Mouse (Mus musculus) cerebellum, adult (tissue): ENCODE results near the gene Uvrag.

Experiments
- ATAC-seq: cut with Nextera tagmentation; 2 replicates; pipeline ENCODE4 v1.9.2; 2017; ENCODE audit warnings: mild to moderate bottlenecking, moderate library complexity, mixed read lengths; ENCODE audit not compliant: insufficient number of reproducible peaks, low FRiP score, low TSS enrichment

Gene Uvrag

DNA sequence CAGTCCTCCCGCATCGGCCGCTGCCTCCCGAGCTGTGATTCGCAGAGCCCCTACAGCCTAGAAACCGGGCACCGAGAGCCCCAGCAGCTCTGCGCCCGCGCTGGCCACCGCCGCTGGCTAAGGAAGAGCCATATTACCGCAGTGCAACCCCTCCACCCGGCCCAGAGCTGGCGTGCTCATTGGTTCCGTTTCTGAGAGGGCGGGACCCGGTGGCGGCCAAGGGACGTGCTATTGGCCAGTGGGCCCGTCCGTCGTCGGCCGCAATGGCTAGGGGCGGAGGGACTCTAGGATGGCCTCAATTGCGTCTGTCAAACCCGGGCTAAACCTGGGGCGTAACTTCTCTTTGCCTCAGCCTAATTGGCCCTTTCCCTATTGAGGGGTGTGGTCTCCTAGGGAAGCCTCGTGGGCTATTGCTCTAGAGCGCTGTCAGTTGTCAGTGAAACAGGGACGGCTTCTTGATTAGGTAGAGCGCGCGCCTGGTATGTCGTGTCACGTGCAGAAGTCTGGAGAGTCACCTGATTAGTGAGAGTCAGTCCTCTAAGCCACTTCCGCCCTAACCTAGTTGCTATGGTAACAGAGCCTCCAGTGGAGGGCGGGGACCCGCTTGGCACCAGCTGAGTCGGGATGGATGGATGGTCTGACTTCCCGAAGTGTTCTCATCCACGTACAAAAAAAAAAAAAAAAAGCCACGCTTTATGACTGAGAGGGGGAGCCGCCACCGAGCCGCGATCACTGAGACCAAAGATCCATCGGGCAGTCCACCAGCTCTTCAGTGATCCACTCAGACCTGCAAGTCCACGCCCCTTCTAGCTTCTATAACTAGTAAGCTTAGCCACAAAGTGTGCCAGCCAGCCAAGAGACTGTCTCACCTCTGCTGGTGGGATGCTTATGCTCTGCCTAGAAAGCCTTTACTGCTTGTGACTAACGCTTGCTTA lies at the start of gene Uvrag:
TSS of gene Uvrag (minus strand) at position 158 of the 935 bp plus-strand sequence.
- ATAC-seq: peak; percentile 97

DNA sequence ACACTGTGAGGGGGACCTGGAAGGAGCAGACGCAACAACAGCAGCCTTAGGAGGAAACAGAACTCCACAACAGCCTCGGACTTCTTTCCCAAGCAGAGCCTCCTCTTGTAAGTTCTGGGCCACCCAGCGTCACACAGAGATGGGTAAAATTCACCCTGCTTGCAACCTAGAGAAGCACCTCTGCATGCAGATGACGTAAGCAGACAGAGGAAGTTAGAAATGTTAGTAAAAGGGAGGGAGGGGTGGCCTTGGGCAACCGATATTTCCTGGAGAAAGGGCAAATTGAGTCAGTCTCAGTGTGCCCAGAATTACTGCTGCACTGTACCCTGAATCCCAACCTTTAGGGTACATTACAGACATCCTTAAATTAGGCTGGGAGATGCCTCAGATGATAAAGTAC lies 48.9 kb upstream of the Uvrag start:
- no peak for ATAC-seq

DNA sequence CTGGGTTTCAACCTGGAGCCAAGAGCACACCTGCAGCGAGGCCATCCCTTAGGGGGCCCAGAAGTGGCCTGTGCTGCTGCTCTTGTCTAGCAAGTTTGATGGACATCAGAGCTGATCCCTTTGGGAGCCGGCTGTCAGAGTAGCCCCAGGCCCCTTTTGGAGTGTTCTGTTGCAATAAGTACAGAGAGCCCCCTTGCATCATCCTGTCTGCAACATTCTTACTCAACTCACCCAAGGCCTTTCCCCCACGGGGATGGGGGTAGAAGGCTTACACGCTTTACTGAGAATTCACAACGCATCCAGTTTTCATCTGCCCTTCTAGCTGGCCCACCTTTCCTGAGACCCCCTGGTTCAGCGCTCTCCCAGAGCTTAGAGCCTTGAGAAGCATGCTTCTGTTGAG lies 47.7 kb upstream of the Uvrag start:
- no peak for ATAC-seq

- ATAC-seq: no peak
Measured at GRCm38 (mm10) chr7:99187451-99187850, 46.5 kb upstream of the Uvrag start.

DNA sequence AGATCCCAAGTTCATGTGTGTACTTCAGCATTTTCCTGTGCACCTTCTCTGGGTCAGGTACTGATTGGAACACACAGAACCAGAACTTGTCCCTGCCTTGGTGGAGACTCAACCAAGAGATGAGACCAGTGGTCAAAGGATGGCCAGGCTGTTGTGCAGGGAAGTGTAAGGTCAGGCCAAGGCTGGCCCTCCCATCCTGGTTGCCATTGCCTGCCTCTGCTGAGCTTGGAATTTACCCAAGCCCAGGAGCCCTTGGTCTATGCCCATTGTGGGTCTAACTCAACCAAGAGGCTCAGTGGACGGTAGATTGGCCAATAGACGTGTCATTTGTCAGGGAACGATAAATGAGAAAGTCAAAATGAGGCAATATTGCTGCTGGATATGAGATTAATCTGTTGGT lies 44.5 kb upstream of the Uvrag start:
- no peak for ATAC-seq

DNA sequence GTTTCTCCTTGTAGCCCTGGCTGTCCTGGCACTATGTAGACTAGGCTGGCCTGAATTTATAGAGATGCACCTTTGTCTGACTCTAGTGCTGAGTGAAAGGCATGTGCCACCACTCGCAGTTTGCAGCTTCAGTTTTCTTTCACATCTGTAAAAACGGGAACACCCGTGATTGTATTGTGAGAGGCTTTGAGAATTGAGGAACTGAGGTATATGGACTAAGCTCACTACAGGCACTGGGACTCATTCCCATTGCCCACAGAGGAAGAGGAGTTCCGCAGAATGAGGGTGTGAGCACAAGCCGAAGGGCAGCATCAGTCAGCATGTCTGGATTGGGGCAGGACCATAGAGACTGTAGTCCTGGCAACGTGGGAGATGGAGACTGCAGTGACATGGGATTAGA lies 42.8 kb upstream of the Uvrag start:
- ATAC-seq: no peak

DNA sequence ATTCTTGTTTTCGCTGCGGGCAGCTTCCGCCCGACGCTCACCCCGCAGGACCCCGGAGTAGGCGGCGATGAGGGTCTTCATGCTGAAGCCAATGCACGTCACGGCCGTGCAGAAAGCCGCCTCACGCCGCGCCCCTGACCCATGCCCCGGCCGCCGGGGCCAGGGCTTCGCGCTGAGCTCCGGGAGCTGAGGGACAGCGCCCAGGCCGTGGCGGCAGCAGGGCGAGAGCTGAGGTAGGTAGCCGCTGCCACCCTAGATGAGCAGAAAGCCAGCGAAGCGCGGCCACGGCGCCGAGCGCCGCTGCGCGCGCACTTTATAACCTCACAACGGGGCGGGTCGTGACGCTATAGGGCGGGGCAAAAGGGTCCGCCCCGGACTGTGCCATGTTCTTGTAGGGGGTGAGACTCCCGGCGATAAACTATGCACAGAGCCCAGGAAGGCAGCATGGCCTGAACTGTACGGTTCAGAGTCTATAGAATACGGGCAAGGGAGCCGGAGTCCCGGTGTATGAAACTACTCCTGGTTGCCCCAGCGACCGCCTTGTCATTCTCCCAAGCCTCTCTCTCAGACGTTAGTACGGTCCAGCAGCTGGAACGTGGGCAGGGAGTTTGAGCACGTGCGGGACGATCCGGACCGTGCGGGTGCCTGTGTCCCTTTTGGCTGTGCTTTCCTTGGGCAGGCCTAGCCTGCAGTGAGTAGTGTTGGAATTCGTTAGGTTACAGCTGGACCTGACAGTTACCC lies 41.7 kb upstream of the Uvrag start, which contains the start of gene Dgat2:
TSS of gene Dgat2 (minus strand) at position 288 of the 741 bp plus-strand sequence.
- peak; percentile 86 for ATAC-seq

DNA sequence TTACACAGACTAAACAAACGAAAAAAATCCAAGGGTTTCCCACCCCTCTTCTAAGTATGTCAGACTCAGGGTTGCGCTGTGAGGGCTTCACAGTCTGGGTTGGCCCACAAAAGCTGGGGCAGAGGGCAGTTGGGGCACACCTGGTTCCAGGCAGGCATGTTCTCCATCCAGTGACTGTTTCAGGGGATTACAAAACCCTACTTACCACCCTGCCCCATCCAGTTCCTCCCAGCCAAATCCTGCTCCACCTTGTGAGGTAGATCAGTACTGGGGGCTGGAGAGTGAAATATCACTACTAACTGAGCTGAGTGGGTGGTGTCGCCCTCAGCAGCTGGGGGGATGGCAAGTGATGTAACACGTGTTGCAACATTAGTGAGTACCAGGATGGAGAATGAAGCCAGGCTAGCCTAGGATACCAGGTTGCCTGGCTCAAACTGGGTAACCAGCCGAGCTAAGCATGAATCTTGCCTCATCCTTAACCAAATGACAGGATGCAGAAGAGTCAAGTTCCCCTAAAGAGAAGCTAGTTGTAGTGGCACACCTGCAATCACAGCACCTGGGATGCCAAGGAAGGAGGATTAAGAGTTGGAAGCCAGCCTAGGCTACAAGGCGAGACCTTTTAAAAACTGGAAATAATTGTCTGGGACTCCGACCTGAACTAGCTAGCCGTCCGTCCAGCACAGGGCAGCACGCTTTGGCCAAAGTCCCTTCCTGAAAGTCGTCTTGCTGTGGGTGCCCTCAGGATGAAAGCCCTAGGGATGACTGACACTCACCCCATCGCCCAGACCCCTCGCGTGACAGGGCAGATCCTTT lies 40.9 kb upstream of the Uvrag start:
- 0 out of 2 replicates have a peak, but pooled peaks have one; percentile 5 for ATAC-seq

DNA sequence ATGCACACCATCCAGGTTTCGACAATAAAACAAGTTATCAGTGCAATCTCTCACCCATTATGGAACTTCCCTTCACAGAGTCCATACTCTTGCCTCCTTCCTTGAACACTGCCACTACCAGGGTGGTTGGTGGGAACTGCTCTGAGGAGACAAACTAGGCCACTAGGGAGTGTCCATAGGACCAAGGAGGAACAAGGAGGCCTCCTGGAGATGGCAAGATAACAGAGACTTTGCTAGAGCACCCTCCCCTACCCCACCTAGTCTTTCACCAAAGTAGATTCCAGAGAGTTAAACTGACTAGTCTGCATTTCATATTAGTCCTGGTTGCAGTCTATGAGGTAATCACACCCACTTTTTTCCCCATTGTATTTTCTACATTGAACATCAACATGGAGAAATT lies 39.2 kb upstream of the Uvrag start:
- ATAC-seq: no peak

- ATAC-seq: no peak
Measured at GRCm38 (mm10) chr7:99179271-99179670, 38.3 kb upstream of the Uvrag start.

- no peak for ATAC-seq
Measured at GRCm38 (mm10) chr7:99177386-99177785, 36.4 kb upstream of the Uvrag start.

DNA sequence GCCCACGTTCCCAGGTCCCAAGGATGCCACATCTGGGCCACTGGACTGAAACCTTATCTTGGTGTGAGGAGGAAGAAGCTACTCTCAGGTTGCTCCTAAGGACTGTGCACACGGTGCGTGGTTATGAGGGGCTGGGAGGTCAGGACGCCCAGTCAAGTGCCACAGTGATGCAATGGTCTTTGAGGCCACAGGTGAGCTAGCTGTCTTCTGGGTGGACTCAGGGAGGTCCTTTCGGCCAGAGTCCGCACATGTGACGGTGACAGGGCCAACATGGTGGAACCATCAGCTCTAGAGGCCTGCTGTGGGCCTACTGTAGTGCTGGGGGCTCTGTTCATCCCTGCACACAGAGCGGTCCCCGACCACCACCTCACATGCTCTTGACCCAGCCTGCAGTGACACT lies 34.7 kb upstream of the Uvrag start:
- no peak for ATAC-seq

- ATAC-seq: no peak
Measured at GRCm38 (mm10) chr7:99175118-99175517, 34.2 kb upstream of the Uvrag start.

DNA sequence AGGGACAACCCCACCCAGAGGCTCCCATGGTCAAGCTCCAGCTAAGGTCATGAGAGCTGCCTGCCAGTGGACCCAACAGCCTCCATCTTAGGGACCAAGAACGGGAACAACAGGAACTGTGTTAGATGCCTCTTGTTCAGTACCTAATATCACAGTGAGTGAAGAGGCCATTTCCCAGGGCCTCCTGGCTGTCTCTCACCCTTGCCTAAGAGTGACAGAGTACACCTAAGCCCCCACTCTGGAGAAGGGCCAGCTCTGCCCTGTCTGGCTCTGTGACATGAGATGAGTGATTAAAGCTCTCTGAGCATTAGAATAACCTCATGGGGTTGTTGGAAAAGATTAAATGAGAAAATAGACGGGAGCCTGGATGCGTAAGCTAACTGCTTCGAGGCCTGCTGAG lies 33.1 kb upstream of the Uvrag start:
- no peak for ATAC-seq

- no peak for ATAC-seq
Measured at GRCm38 (mm10) chr7:99172898-99173297, 32.0 kb upstream of the Uvrag start.

- no peak for ATAC-seq
Measured at GRCm38 (mm10) chr7:99171730-99172463, 31.0 kb upstream of the Uvrag start.

- no peak for ATAC-seq
Measured at GRCm38 (mm10) chr7:99170519-99170918, 29.6 kb upstream of the Uvrag start.

DNA sequence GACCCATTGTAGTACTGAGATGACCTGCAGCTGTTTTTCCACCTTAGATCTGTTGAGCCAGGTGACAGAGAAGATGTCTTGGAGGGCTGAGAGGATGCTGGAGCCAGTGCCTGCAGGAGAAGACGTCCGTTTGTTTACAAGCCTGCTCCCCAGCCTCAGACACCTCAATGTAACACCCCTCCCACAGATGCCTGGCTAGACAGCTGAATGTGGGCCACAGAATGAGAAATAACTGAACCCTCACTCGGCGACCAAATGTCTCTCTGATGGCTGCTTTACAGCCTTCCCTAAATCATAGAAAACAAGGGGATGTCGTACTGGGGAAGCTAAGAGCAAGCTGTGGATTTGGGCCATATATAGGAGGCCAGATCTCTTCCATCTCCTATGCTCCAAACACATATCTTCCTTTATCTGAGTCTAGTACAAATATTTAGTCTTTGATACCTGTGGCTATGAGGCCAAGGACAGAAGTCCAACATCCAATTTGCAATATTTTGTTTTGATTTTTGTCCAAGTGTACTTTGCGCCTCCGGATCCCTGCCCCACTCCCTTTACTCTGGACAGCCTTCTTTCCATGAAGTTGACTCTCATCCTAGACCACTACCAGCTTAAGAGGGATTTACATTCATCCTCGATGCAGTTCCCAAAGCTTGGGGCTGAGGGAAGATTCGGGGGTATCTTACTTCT lies 28.9 kb upstream of the Uvrag start:
- ATAC-seq: no peak

- no peak for ATAC-seq
Measured at GRCm38 (mm10) chr7:99168756-99169155, 27.8 kb upstream of the Uvrag start.
